Mouse (Mus musculus) c-Kit-positive CD71-positive TER-119-positive erythroid progenitor cells, embryonic 14.5 days (primary cell): ENCODE data around the gene Nol10.
"Not testable (repeated sequence)": the region's sequence is repeated elsewhere in the genome, so short reads cannot be mapped to it uniquely, and the experiment has no call there.

Experiments
- DNase-seq: peaks from one replicate; pipeline ENCODE4 v3.0.0-alpha.2; 2013; ENCODE audit warnings: low spot score

The Nol10 gene

DNA sequence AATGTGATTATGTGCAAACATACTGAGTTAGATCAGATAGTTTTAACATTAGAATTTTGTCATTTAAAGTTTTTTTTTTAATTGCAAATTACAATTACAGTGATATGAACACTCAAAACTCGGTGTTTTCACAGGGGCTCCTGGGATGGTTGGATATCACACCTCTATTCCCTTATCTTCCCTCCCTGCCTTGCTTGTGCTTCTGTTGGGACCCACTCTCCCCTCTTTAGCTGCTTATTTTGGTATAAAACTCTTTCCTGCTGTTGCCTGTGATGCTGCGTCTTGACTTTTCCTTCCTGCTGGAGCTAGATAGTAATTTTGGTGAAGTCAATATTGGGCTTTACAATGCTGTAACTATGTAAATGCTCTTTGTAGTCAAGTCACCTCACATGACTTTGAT is 63.0 kb downstream of the Nol10 start:
- no peak for DNase-seq

DNA sequence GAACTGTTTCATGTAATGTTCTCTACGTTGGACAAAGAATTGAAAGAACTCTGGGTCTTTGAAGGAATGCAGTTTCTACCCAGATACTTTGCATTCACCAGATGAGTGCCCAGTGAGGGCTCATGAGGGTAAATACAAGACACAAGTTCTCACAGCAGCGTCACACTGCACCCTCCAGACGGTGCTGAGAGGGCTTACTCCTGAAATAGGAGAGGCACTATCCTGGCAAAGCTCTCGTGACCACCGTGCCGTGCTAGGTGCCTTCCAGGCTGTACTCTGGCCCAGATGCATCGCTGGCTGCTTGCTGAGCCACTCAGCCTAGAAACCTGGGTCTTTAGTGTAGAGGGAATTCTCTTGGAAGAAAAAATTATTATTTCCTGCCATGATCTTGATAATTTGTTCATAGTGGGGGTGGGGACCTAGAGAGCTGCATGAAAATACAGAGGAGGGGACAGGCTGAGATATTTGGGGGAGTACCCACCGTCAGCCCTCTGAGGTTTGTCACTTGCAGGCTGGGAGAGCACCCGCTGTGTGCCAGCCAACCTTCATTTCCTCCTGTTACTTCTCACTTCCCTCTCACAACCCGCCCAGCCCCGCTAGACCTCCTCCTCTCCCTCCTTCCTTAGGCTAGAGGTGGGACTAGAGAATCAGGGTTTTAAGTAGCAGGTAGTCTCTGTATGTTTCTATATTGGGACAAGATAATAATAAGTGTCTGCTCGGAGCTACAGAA is 63.7 kb downstream of the Nol10 start:
- DNase-seq = no peak

DNA sequence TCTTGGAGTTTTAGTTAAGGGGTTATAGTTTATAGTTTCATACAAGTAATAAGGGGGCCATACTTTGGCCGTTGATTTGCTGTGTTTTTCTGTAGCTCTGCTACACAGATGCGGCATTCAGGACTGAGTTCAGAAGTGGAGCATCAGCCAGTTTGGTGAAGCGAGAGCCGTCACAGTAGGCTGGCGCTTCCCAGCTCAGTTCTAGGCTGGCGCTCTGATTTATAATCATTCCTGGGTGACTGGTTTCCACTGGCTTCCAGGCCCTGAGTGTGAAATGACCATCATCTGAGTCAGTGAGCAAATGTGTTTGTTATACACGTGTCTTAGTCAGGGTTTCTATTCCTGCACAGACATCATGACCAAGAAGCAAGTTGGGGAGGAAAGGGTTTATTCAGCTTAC is 66.5 kb downstream of the Nol10 start:
- no peak for DNase-seq

DNA sequence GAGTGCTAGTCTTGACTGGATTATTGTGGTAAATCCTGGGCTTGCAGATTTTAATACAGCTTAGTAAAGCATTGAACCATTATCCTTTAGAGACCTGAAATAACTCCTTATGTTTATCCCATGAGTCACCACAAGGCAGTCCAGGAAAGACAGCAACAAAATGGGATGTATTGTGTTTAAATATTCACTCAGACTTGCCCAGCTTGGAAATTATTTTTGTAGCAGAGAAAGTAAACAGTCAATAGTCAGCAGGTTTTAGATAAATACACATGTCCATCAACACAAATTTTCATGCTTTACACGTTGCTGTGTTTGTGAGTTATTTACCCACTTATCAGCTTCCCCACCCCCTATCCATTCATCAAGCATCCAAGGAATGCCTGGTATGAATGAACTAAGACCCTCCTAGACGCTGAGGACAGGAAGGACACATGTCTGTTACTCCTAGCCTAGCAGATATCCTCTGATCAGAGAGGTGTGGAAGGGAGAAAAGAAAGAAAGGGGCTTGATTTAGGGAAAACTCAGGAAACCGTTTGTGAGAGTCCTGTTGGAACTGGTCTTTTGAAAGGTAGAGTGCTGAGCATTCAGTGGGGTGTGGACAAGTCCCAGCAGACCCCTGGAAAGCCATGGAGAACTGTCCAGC is 72.0 kb downstream of the Nol10 start:
- no peak for DNase-seq

DNA sequence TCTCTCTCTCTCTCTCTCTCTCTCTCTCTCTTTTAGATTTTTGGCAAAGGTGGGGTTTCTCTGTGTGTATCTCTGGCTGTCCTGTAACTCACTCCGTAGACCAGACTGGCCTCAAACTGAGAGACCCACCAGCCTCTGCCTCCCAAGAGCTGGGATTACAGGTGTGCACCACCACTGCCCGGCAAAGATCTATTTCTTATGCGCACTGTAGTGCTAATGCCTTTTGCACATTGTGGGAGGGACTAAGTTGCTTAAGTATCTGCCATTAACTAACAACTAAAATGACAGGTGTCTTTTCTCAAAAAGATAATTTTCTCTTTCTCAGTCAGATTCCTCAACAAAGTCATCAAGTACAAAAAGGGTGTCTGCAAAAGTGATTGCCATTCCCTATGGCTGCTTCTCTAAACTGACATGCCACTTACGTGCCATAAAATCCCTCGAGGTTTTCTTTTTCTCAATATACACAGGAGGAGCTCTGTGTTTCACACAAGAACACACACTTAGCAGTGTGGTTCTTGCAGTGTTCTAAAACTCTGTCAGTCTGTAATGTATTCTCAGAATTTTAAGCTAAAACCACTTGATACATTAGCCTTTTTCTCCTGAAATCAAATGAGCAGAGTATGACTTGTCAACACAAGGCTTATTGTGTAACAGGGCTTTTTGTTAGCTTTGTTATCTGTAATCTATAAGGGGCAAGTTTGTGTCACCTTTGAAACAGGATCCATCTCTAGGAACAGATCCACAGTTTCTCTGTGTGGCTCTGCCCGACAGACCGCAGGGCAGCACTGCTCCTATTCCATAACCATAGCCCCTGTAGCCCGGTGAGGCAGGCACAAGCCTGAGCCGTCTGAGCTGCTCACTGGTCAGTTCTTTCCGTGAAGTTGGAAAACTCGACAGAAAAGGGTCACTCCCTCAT is 77.3 kb downstream of the Nol10 start:
- no peak for DNase-seq

DNA sequence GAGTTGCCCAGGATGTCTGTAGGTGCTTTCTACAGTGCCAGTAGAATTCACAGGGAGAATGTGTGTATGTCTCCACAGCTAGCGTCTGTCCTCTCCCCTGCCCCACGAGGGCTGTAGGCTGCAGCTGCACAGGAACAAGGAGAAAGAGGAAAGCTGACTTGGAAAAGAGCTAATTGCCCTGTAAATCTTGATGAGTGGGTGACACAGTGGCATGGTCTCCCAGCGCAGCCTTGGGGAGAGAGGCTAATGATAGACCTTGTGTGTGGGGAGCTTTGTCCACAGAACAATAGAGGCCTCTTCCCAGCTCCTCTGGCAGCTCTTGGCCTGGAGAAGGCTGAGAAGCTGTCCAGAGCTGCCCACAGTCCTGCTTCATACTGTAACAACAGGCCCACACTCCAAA is 78.5 kb downstream of the Nol10 start:
- DNase-seq = no peak

DNA sequence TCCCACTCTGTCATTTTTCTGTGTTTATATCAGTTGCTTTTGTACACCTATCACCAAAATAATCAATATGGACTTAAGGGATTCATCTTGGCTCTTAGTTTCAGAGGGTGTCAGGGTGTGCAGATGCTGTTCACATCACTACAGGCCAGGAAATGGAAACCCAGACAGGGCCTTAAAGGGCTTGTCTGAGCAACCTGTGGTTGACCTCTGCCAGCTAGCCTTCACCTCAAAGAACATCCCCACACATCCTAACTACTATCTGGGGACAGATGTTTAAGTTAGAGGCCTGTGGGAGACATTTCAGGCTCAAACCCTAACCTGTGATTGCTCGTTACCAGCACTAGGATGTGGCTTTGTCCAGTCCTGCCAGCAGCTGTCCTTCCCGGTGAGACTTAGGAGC is 82.3 kb downstream of the Nol10 start:
- no peak for DNase-seq

DNA sequence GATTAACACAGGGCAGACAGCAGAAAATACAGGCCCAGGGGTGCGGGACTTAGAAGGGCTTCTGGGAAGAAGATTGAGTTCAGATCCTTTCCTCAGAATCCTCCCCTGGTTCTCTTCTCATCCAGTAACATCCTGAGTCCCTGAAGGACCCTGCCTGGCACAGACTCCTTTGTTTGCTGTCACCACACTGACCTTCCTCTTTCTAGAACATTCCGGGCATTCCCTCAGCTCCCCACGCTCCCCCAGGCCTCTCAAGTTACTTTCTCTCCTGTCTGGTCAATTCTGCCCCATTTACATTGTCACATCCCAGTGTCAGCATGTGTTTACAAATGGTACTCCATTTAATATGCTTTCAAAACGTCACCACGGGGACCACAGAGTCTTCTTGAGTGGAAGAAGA is 82.9 kb downstream of the Nol10 start:
- DNase-seq = no peak

DNA sequence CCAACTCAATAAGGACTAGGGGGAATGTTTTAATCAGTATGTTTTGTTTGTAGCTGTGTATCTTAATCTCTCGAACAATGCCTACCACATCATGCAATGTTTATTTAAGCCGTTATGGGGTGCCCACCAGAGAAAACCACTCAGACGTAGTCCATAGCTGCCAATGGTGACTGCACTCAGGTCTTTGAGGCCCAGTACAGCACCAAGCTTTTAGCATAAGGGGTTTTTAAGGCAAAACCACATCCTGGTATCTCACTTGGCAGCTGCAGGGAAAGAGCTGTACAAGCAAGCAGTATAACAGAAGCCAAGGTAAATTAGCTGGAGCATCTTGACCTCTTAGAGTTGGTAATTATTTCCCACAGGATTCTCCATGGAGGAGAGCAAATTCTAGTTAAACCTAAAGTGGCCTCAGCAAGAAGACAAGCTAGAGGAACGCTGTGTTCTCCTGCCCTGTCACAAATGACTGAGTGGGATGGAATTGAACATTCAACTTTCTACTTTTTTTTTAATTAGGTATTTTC is 83.6 kb downstream of the Nol10 start:
- DNase-seq = no peak

DNA sequence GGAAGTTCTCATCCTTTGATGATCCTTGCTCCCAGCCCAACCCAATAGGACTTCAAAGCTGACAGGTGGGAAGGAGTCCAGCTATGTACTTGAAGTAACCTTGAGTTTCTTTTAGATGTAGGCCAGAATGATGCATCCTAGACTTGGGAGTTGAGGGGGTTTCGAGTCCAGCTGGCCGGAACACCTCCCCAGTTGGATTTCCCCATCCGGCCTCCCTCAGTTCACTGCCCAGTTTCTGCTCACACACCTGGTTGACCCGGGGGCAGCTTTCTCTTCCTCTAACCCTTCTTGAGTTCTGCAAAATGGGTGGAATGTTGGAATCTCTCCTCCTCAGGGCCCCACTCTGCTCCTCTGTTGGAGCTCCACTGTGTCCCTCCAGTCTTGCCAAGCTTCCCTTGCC is 85.5 kb downstream of the Nol10 start:
- no peak for DNase-seq

DNA sequence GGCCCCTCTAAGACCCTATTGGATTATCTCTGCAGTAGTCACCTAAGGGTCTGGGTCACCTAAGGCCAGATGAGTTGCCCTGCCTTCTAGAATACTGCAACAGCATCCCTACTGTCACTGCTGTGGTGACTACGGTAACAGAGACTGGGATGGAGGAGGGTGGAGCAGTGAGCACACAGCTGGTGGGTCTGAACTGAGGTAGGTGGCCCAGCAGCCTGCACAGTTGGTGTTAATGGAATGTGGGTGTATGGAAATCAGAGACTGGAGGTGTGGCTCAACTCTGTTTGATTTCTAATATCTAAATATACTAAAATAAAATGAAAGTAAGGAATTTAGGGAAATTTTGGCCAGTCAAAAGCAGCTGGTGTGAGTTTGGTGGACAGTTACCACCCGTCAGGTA is 88.2 kb downstream of the Nol10 start:
- DNase-seq = no peak

DNA sequence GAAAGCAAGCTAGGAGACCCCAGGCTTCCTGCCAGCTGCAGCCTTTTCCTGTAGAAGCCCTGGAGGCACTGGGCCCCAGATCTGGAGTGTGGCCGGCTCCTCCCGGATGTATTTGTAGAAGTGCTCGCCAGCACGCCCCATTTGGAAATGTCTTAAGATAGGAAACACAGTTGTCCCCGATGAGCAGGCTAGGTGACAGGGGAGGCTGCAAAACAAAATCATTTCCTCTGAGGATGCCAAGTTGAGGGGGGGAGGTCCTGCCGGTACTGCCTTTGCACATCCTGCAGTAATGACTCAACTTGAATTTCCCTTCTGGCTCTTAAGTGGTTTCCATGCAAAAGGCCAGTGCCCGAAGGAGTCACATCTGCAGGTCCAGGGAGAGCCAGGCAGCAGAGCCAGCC is 92.0 kb downstream of the Nol10 start:
- DNase-seq = no peak

DNA sequence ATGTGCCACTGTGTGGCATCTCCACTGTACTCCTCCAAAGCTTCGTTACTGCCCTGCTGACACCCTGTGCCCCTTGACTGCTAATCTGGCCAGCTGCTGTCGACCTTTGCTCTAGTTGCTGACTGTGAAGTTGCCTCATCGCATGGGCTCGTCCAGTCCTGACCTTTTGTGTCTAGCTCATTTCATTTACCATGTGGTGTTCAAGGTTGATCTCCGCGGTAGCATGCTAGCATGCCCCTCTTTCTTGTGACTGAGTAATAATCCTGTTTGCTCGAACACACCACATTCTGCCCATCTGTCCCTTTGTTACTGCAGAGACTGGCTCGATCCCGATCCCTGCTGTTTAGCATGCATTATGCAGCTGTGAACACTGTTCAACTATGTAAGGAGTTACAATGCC is 93.2 kb downstream of the Nol10 start:
- no peak for DNase-seq

DNA sequence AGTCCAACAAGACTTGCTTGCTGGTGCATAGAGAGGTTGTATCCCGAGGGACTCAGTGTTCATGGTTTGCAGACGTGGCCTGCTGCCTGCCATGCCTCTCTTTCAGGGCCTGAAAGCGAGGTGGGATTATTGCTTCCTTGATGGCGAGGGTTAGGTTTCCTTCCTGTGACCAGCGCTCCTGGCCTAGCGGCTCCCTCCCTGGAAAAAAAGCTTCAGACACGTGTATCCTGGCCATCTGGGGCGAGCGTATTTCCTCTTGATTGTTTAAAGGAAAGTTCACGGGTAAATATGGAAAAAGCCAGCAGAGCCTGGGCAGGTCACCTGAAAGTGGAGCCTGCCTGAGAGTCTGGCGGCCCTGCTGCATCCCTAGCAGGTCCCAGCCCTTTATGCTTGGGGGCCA is 96.1 kb downstream of the Nol10 start:
- DNase-seq = no peak

DNA sequence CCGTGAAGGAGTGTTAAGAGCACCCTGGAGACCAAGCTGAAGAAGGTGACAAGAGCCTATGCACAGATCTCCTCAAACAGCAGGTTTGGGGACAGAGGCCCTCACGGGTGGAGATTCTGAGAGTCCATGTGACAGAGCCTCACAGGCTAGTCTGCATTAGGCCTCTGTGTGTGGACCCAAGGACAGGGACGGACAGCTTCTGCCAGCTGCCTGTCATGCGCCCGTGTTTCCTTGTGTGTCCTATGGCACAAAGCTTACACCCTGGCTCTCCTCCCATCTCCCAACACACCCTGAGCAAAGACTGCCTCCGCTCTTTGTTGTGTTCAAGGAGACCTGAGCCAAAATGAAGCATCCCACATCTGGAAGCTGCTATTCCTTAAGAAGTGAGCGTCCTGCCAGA is 97.0 kb downstream of the Nol10 start:
- DNase-seq = no peak

DNA sequence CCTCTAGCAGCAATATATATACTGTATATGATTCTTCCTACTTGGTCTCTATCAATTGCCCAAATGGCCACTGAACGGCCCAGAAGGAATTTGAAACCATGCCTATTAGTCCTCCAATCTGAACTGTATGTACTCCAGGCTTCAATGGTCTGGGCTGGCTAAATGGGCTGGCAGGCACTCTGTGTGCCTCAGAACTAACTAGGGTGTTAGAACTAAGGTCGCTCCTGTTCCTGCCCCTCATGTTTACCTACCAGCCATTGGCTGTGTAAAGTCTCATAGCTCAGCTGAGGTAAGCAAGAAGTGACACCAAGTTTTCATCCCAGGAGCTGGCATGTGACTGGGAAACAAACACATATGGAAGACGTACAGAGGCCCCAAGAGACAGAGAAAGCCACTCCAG is 100.5 kb downstream of the Nol10 start:
- no peak for DNase-seq

DNA sequence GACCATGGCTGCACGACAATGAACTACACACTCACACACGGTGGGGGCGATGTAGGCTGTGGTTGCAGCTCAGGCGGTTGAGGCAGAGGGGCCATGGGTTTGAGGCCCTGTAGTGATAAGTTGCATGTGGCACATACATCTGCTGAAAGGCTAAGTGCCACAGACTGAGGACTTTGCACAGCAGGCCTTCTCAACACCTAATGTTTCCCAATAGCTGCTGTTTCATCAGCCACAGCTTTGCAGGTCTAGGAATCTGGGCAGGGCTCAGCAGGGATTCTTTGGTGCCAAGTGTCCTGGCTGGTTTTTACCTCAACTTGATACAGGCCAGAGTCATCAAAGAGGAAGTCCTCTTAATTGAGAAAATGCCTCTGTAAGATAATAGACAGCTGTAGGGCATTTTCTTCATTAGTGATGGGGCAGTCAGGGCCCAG is 101.4 kb downstream of the Nol10 start:
- DNase-seq = no peak

DNA sequence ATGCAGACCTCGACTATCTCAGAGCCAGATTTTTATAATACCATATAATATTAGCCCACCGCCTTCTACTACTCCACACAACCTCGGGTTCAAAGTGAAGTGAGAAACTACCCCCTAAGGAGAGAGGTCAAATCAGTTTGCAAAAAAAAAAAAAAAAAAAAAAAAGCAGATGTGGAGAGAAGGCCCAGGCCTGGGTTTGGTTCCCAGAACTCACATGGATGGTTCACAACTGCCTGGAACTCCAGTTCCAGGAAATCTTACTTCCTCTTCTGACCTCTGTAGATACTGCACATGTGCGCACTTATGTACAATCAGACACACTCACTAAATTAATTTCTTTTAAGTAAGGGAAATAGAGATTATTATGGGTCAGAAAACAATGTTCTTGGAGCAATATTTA is 102.2 kb downstream of the Nol10 start:
- DNase-seq = peak; percentile 10

DNA sequence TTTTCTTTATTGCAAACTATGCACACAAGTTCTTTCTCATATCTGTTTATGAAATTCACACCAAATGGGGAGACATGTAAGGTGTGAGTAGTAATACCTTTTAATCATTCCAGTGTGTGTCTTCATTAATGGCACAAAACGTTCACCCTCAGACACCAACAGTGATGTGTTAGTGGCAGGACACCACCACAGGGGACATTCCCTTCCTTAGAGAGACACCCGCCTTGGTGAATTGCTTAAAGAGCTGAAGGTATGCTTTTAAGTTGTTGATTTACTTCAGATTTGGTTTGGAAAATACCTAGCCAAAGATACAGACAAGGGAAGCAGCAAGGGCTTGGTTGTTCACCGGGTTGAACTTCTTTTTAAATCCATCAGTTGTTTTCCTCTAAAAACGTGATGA is 102.7 kb downstream of the Nol10 start:
- DNase-seq = no peak

DNA sequence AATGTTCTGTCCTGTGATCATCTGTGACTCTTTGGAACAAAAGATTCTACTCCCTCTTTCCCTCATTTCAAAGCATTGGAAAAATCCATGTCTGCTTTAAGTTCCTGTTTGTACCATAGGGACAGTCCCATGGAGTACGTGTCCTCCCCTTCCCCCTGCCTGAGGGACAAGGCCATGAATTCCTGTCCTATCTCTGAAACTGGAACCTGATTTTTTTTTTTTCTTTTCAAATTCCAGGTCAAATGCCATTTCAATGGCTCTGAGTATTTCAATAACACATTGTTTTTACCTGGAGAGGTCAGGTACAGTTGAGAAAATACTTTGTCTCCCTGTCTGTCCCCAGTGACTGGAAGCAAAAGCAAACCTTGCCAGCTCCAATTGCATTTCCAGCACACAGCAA is 104.0 kb downstream of the Nol10 start:
- DNase-seq = no peak

DNA sequence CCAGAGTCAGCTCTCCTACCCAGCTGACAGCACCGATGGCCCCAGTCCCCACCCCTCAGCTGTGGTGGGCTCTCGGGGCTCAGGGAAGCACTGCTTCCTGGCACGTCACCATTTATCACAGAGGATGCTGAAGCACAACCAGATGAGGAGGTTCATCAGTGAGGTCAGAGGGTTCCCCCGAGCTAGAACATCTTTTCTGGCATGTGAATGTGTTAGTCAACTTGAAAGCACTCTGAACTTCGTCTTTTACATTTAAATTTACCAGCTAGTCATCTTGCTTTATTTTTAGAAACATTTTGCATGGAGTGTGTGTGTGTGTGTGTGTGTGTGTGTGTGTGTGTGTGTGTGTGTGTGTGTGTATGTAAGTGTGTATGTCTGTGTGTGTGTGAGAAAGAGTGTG is 105.7 kb downstream of the Nol10 start:
- DNase-seq = no peak

DNA sequence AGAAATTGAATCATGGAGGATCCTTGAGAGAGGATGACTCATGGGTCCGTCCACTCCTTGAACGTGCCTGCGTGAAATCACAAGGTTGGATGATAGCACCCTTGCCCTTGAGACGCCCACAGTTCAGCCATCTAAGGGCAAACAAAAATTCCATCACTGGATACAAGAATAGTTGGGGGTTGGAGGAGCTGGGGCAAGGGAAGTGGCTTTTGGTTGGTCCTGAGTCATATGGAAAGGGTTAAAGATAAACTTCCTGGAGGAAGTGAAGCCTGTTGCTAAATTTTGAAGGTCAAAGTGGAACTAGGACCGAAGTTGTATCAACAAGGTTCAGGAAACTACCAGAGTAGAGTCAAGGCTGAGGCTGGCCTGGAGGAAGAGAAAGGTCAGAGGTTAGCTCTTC is 106.8 kb downstream of the Nol10 start:
- no peak for DNase-seq

DNA sequence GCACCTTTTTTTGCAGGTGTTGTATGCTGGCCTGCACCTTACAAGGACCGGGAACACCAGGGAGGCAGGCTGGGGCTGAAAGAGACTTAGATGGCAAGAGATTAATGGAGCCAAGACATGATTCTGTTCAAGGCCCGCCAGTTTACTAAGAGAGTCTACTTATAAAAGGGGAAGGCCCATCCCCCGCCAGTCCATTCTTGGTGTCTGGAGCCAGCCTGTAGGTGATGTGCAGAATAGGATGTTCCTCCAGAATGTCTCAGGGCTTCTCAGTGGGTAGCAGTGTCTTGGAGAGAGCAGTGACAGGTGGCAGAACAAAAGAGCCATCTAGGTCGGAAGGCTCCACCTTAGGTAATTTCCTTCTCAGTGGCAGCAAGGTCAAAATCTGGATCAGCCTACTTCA is 111.0 kb downstream of the Nol10 start:
- not testable (repeated sequence) for DNase-seq
